31 mouse cellular contexts compared by ENCODE assay signal in genomic region chr1:25698702-25699250, GRCm38 (mm10).
DNase-seq lines count a peak whose midpoint lies in the region; ATAC-seq and TF ChIP-seq lines count a peak whose summit lies in the region.
"Had no signal": no experiment of that assay in that cellular context is flagged by ENCODE, and none has a peak within 500 bp of the region (broad histone marks: within the 10 kb centered on the region; RNA-seq: fewer than 3 reads in every experiment).

No protein-coding gene starts in this region.

- 64% methylated on average over 6 of the region's 6 CpGs for WGBS in forebrain, embryonic 15.5 days
- 88% methylated on average over 6 of the region's 6 CpGs for WGBS in forebrain, embryonic 12.5 days
- WGBS in midbrain, embryonic 14.5 days, result 72% methylated on average over 6 of the region's 6 CpGs
- 74% methylated on average over 6 of the region's 6 CpGs for WGBS in liver, embryonic 12.5 days (ENCODE audit: insufficient replicate concordance)

- H3K27ac ChIP-seq in forebrain, embryonic 15.5 days (replicated peaks), result peak overlapping the region; percentile 54
- no peak overlapping the region for H3K27ac ChIP-seq in forebrain, embryonic 12.5 days
- no peak overlapping the region for H3K27ac ChIP-seq in midbrain, embryonic 14.5 days (replicated peaks; ENCODE audit: low read depth, low read length)
- no peak overlapping the region for H3K27ac ChIP-seq in liver, embryonic 12.5 days
- H3K27ac ChIP-seq: gastrocnemius, adult 2 months; hindbrain, embryonic 10.5 days; limb, embryonic 10.5 days; limb, embryonic 15.5 days; liver, embryonic 14.5 days; macrophage; neural tube, embryonic 15.5 days; stomach, postnatal 0 days had no signal

- H3K4me3 ChIP-seq in forebrain, embryonic 15.5 days, result no peak overlapping the region
- H3K4me3 ChIP-seq in forebrain, embryonic 12.5 days (replicated peaks), result no peak overlapping the region
- no peak overlapping the region for H3K4me3 ChIP-seq in midbrain, embryonic 14.5 days (replicated peaks; ENCODE audit: low read depth, low read length)
- H3K4me3 ChIP-seq in liver, embryonic 12.5 days, result no peak overlapping the region
- H3K4me3 ChIP-seq: erythroblast, embryonic 14.5 days; gastrocnemius, adult 2 months; hindbrain, embryonic 10.5 days; limb, embryonic 10.5 days; limb, embryonic 15.5 days; neural tube, embryonic 15.5 days had no signal

- no peaks in the 10 kb centered on the region for H3K36me3 ChIP-seq in forebrain, embryonic 15.5 days
- H3K36me3 ChIP-seq in forebrain, embryonic 12.5 days (replicated peaks), result no peaks in the 10 kb centered on the region
- no peaks in the 10 kb centered on the region for H3K36me3 ChIP-seq in midbrain, embryonic 14.5 days (ENCODE audit: control insufficient read depth, insufficient read depth, low read length)
- no peaks in the 10 kb centered on the region for H3K36me3 ChIP-seq in liver, embryonic 12.5 days
- H3K36me3 ChIP-seq: hindbrain, embryonic 10.5 days; limb, embryonic 10.5 days; limb, embryonic 15.5 days; neural tube, embryonic 15.5 days had no signal

- no peak for TF ChIP-seq POLR2A in brain, embryonic 14.5 days (IDR thresholded peaks at IDR 0.05; ENCODE audit: borderline replicate concordance, extremely low read depth, insufficient read depth, insufficient read length, poor library complexity, severe bottlenecking)

- no peak overlapping the region for H3K4me2 ChIP-seq in forebrain, embryonic 15.5 days (replicated peaks)
- no peak overlapping the region for H3K4me2 ChIP-seq in forebrain, embryonic 12.5 days
- H3K4me2 ChIP-seq in midbrain, embryonic 14.5 days (ENCODE audit: low read length), result no peak overlapping the region
- H3K4me2 ChIP-seq in liver, embryonic 12.5 days, result no peak overlapping the region
- H3K4me2 ChIP-seq: limb, embryonic 15.5 days; neural tube, embryonic 15.5 days had no signal

- H3K9ac ChIP-seq in forebrain, embryonic 15.5 days (replicated peaks), result no peak overlapping the region
- no peak overlapping the region for H3K9ac ChIP-seq in forebrain, embryonic 12.5 days
- no peak overlapping the region for H3K9ac ChIP-seq in midbrain, embryonic 14.5 days (replicated peaks; ENCODE audit: low read length)
- no peak overlapping the region for H3K9ac ChIP-seq in liver, embryonic 12.5 days
- H3K9ac ChIP-seq: limb, embryonic 15.5 days; liver, embryonic 14.5 days; neural tube, embryonic 15.5 days had no signal

- peaks cover 11% of the 10 kb centered on the region for H3K4me1 ChIP-seq in forebrain, embryonic 15.5 days
- no peaks in the 10 kb centered on the region for H3K4me1 ChIP-seq in forebrain, embryonic 12.5 days
- H3K4me1 ChIP-seq in midbrain, embryonic 14.5 days (ENCODE audit: control insufficient read depth, insufficient read depth, low read length), result no peaks in the 10 kb centered on the region
- no peaks in the 10 kb centered on the region for H3K4me1 ChIP-seq in liver, embryonic 12.5 days
- H3K4me1 ChIP-seq: hindbrain, embryonic 10.5 days; limb, embryonic 10.5 days; limb, embryonic 15.5 days; neural tube, embryonic 15.5 days had no signal

- ATAC-seq in forebrain, embryonic 15.5 days (replicated peaks), result peak; percentile 79
- ATAC-seq in forebrain, embryonic 12.5 days (ENCODE audit: low FRiP score), result no peak
- ATAC-seq in midbrain, embryonic 14.5 days (ENCODE audit: low FRiP score, low TSS enrichment), result peak; percentile 50; the same call in 1 of the 2 replicates
- ATAC-seq in liver, embryonic 12.5 days, result no peak
- ATAC-seq: intestine, postnatal 0 days; Patski had no signal

- no peak for TF ChIP-seq CTCF in brain, embryonic 14.5 days (IDR thresholded peaks at IDR 0.05; ENCODE audit: borderline replicate concordance, extremely low read depth, insufficient read depth, insufficient read length)

- H3K9me3 ChIP-seq in forebrain, embryonic 15.5 days, result no peaks in the 10 kb centered on the region
- no peaks in the 10 kb centered on the region for H3K9me3 ChIP-seq in forebrain, embryonic 12.5 days
- H3K9me3 ChIP-seq in midbrain, embryonic 14.5 days (ENCODE audit: control insufficient read depth, low read length), result 0 out of 2 replicates have a peak, but pooled peaks cover 3% of the 10 kb centered on the region
- no peaks in the 10 kb centered on the region for H3K9me3 ChIP-seq in liver, embryonic 12.5 days (replicated peaks)
- H3K9me3 ChIP-seq: hindbrain, embryonic 10.5 days; limb, embryonic 10.5 days; limb, embryonic 15.5 days; neural tube, embryonic 15.5 days had no signal

- no peaks in the 10 kb centered on the region for H3K27me3 ChIP-seq in forebrain, embryonic 15.5 days
- H3K27me3 ChIP-seq in forebrain, embryonic 12.5 days, result no peaks in the 10 kb centered on the region
- no peaks in the 10 kb centered on the region for H3K27me3 ChIP-seq in midbrain, embryonic 14.5 days (ENCODE audit: control insufficient read depth, insufficient read depth, low read length)
- no peaks in the 10 kb centered on the region for H3K27me3 ChIP-seq in liver, embryonic 12.5 days (replicated peaks)
- H3K27me3 ChIP-seq: limb, embryonic 15.5 days; neural tube, embryonic 15.5 days; Patski had no signal

- peak; percentile 19 for DNase-seq in layer of hippocampus, adult 9-11 months
- no peak for DNase-seq in layer of hippocampus, postnatal 10 days (ENCODE audit: low spot score in 2 of 2)
- DNase-seq in brain, embryonic 14.5 days (ENCODE audit: low read depth), result peak; percentile 80
- DNase-seq in midbrain, embryonic 14.5 days, result peak; percentile 34
- DNase-seq in heart, adult 11 months, result no peak
- DNase-seq: adrenal gland, postnatal 10 days; cerebellum, adult 18-20 months; cerebellum, postnatal 14 days; gastrocnemius, adult 2 months; heart, postnatal 14 days; kidney, adult 9 months; kidney, postnatal 10 days; lung, adult 2 months; lung, postnatal 10 days; retina, postnatal 1 day; right cerebral cortex, postnatal 14 days; thymus, adult 2 months; thymus, postnatal 4 days had no signal

Comparison
In these comparisons a context has a peak if more than half of its experiments do, and no peak if none do; other contexts are left out.
1. ATAC-seq: peak in forebrain, embryonic 15.5 days (single experiment) and midbrain, embryonic 14.5 days (single experiment); none in forebrain, embryonic 12.5 days (single experiment) and liver, embryonic 12.5 days (single experiment).
2. DNase-seq: peak in layer of hippocampus, adult 9-11 months (single experiment), brain, embryonic 14.5 days (single experiment) and midbrain, embryonic 14.5 days (single experiment); none in layer of hippocampus, postnatal 10 days (0 of 2) and heart, adult 11 months (single experiment).